Mouse (Mus musculus): ENCODE data around the gene AA467197. TPM values are rescaled to one million over a fixed set of nuclear protein-coding genes. Genes with fewer than 3 reads are reported as not detected.

AA467197 gene
- polyA plus RNA-seq, 1 experiment from 2014 or later, result 0.52 TPM

- Histone ChIP-seq H3K4me1 (replicated peaks) (peaks cover 2% of the 10 kb centered on the region; the same call in 1 of the 2 replicates), H3K27ac (no peak overlapping the region), H3K9ac (no peak overlapping the region), H3K4me3 (no peak overlapping the region), H3K36me3 (no peaks in the 10 kb centered on the region), H3K27me3 (peaks cover 4% of the 10 kb centered on the region; the same call in 1 of the 2 replicates), H3K4me2 (no peak overlapping the region), H3K9me3 (replicated peaks) (no peaks in the 10 kb centered on the region)
- 56% methylated on average over 6 of the region's 6 CpGs for WGBS
- ATAC-seq (replicated peaks; ENCODE audit: insufficient number of reproducible peaks, insufficient read depth, low FRiP score, low read depth), result no peak
Measured at GRCm38 (mm10) chr2:122616237-122616636, 20.5 kb upstream of the AA467197 start.

GRCm38 (mm10) chr2:122617792-122618191 is 19.0 kb upstream of the AA467197 start:
- no peak for ATAC-seq (replicated peaks; ENCODE audit: insufficient number of reproducible peaks, insufficient read depth, low FRiP score, low read depth)
- Histone ChIP-seq H3K9me3 (replicated peaks) (no peaks in the 10 kb centered on the region), H3K4me3 (no peak overlapping the region), H3K36me3 (no peaks in the 10 kb centered on the region), H3K4me2 (no peak overlapping the region), H3K9ac (no peak overlapping the region), H3K27ac (no peak overlapping the region), H3K27me3 (no peaks in the 10 kb centered on the region), H3K4me1 (replicated peaks) (no peaks in the 10 kb centered on the region)
- WGBS, result 82% methylated on average over 6 of the region's 6 CpGs

- Histone ChIP-seq H3K36me3 (no peaks in the 10 kb centered on the region), H3K4me2 (no peak overlapping the region), H3K4me1 (replicated peaks) (no peaks in the 10 kb centered on the region), H3K4me3 (no peak overlapping the region), H3K27me3 (no peaks in the 10 kb centered on the region), H3K9ac (no peak overlapping the region), H3K9me3 (replicated peaks) (no peaks in the 10 kb centered on the region), H3K27ac (no peak overlapping the region)
- 42% methylated on average over 4 of the region's 4 CpGs for WGBS
- no peak for ATAC-seq (replicated peaks; ENCODE audit: insufficient number of reproducible peaks, insufficient read depth, low FRiP score, low read depth)
Measured at GRCm38 (mm10) chr2:122618719-122619118, 18.1 kb upstream of the AA467197 start.

GRCm38 (mm10) chr2:122621337-122622110 is 15.3 kb upstream of the AA467197 start:
- H3K36me3 ChIP-seq, result no peaks in the 10 kb centered on the region
- H3K9me3 ChIP-seq (replicated peaks), result no peaks in the 10 kb centered on the region
- H3K27me3 ChIP-seq, result no peaks in the 10 kb centered on the region
- no peak overlapping the region for H3K27ac ChIP-seq
- no peak overlapping the region for H3K4me2 ChIP-seq
- no peak for ATAC-seq (replicated peaks; ENCODE audit: insufficient number of reproducible peaks, insufficient read depth, low FRiP score, low read depth)
- no peak overlapping the region for H3K9ac ChIP-seq
- H3K4me1 ChIP-seq (replicated peaks), result no peaks in the 10 kb centered on the region
- 76% methylated on average over 9 of the region's 9 CpGs for WGBS
- no peak overlapping the region for H3K4me3 ChIP-seq

- Histone ChIP-seq H3K4me1 (replicated peaks) (peaks cover 6% of the 10 kb centered on the region), H3K27ac (no peak overlapping the region), H3K27me3 (no peaks in the 10 kb centered on the region), H3K9me3 (replicated peaks) (no peaks in the 10 kb centered on the region), H3K4me2 (no peak overlapping the region), H3K4me3 (no peak overlapping the region), H3K9ac (no peak overlapping the region), H3K36me3 (no peaks in the 10 kb centered on the region)
- whole genome bisulfite sequencing, result 47% methylated on average over 7 of the region's 7 CpGs
- no peak for ATAC-seq (replicated peaks; ENCODE audit: insufficient number of reproducible peaks, insufficient read depth, low FRiP score, low read depth)
Measured at GRCm38 (mm10) chr2:122625930-122626329, 10.9 kb upstream of the AA467197 start.

DNA sequence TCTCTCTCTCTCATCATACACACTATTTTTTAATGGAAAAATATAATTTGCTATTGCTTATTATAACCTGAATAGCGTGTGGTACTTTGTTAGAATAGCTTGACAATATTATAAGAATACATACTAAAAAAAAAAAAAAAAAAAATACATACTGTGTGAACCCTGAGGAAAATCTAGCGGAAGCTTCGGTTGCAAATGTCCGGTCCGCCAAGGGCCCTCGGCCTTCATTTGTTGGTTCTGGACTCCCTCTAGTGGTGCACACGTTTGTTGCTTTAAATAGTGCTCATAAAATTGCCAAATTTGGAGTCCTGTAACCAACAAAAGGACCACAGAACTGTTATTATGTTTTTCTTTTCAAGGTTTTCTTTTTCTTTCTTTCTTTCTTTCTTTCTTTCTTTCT is 7.8 kb upstream of the AA467197 start:
- Histone ChIP-seq H3K4me2 (no peak overlapping the region), H3K4me3 (no peak overlapping the region), H3K27ac (no peak overlapping the region), H3K27me3 (no peaks in the 10 kb centered on the region), H3K9ac (no peak overlapping the region), H3K9me3 (replicated peaks) (no peaks in the 10 kb centered on the region), H3K36me3 (peaks cover 9% of the 10 kb centered on the region; the same call in 1 of the 2 replicates), H3K4me1 (replicated peaks) (peaks cover 18% of the 10 kb centered on the region)
- WGBS, result 2% methylated on average over 7 of the region's 7 CpGs
- no peak for ATAC-seq (replicated peaks; ENCODE audit: insufficient number of reproducible peaks, insufficient read depth, low FRiP score, low read depth)

DNA sequence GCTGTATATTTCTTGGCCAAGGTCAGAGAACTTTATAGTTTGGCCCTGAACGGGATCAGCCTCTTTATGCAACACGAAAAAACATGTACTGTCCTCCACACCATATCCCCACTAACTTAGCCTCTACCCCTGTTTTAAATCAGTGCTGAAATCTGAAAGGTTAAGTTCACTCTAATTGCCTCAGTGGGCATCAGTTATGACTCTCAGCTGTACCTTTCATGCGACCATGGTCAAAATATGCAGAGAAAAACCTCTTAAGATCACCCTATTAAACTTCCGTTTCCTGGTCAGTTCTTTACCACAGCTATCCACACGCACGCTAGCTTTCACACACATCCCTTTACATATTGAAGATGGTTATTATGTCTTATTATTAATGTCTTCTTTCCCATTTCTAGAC is 6.9 kb upstream of the AA467197 start:
- no peak overlapping the region; the same call in 1 of the 2 replicates for H3K9ac ChIP-seq
- H3K36me3 ChIP-seq, result peaks cover 9% of the 10 kb centered on the region; the same call in 1 of the 2 replicates
- peak overlapping the region; percentile 80; the same call in 1 of the 2 replicates for H3K27ac ChIP-seq
- H3K27me3 ChIP-seq, result no peaks in the 10 kb centered on the region
- ATAC-seq (replicated peaks; ENCODE audit: insufficient number of reproducible peaks, insufficient read depth, low FRiP score, low read depth), result no peak
- H3K4me2 ChIP-seq, result peak overlapping the region; percentile 95
- H3K9me3 ChIP-seq (replicated peaks), result no peaks in the 10 kb centered on the region
- H3K4me3 ChIP-seq, result peak overlapping the region; percentile 77
- 55% methylated on average over 6 of the region's 6 CpGs for WGBS
- H3K4me1 ChIP-seq (replicated peaks), result peaks cover 18% of the 10 kb centered on the region

- Histone ChIP-seq H3K4me2 (peak overlapping the region; percentile 95), H3K27me3 (no peaks in the 10 kb centered on the region), H3K36me3 (peaks cover 9% of the 10 kb centered on the region; the same call in 1 of the 2 replicates), H3K27ac (peak overlapping the region; percentile 80), H3K9me3 (replicated peaks) (no peaks in the 10 kb centered on the region), H3K9ac (peak overlapping the region; percentile 83), H3K4me3 (peak overlapping the region; percentile 77), H3K4me1 (replicated peaks) (peaks cover 18% of the 10 kb centered on the region)
- under 1% methylated on average over 75 of the region's 75 CpGs for WGBS
- ATAC-seq (replicated peaks; ENCODE audit: insufficient number of reproducible peaks, insufficient read depth, low FRiP score, low read depth), result peak; percentile 76
Measured at GRCm38 (mm10) chr2:122630465-122631225, 6.1 kb upstream of the AA467197 start.

GRCm38 (mm10) chr2:122631226-122631801 is 5.5 kb upstream of the AA467197 start:
- H3K27me3 ChIP-seq, result peaks cover under 1% of the 10 kb centered on the region
- ATAC-seq (replicated peaks; ENCODE audit: insufficient number of reproducible peaks, insufficient read depth, low FRiP score, low read depth), result peak; percentile 25; the same call in 1 of the 2 replicates
- peak overlapping the region; percentile 77 for H3K4me3 ChIP-seq
- peak overlapping the region; percentile 83 for H3K9ac ChIP-seq
- H3K36me3 ChIP-seq, result peaks cover 9% of the 10 kb centered on the region; the same call in 1 of the 2 replicates
- peak overlapping the region; percentile 95 for H3K4me2 ChIP-seq
- H3K9me3 ChIP-seq (replicated peaks), result no peaks in the 10 kb centered on the region
- peak overlapping the region; percentile 80 for H3K27ac ChIP-seq
- under 1% methylated on average over 53 of the region's 53 CpGs for WGBS
- H3K4me1 ChIP-seq (replicated peaks), result peaks cover 18% of the 10 kb centered on the region

- Histone ChIP-seq H3K4me2 (peak overlapping the region; percentile 81), H3K9ac (0 out of 2 replicates have a peak overlapping the region, but pooled peaks have one; percentile 44), H3K27ac (no peak overlapping the region), H3K36me3 (peaks cover 9% of the 10 kb centered on the region; the same call in 1 of the 2 replicates), H3K9me3 (replicated peaks) (no peaks in the 10 kb centered on the region), H3K4me3 (peak overlapping the region; percentile 51), H3K27me3 (peaks cover 27% of the 10 kb centered on the region), H3K4me1 (replicated peaks) (peaks cover 5% of the 10 kb centered on the region)
- under 1% methylated on average over 36 of the region's 36 CpGs for WGBS
- ATAC-seq (replicated peaks; ENCODE audit: insufficient number of reproducible peaks, insufficient read depth, low FRiP score, low read depth), result 0 out of 2 replicates have a peak, but pooled peaks have one; percentile 50
Measured at GRCm38 (mm10) chr2:122637526-122637997, 776 bp downstream of the AA467197 start.

- ATAC-seq (replicated peaks; ENCODE audit: insufficient number of reproducible peaks, insufficient read depth, low FRiP score, low read depth), result no peak
- no peak overlapping the region for H3K27ac ChIP-seq
- 35% methylated on average over 12 of the region's 12 CpGs for WGBS
- H3K9ac ChIP-seq, result 0 out of 2 replicates have a peak overlapping the region, but pooled peaks have one; percentile 44
- peak overlapping the region; percentile 51 for H3K4me3 ChIP-seq
- no peaks in the 10 kb centered on the region for H3K9me3 ChIP-seq (replicated peaks)
- H3K36me3 ChIP-seq, result peaks cover 6% of the 10 kb centered on the region; the same call in 1 of the 2 replicates
- H3K27me3 ChIP-seq, result peaks cover 27% of the 10 kb centered on the region
- H3K4me1 ChIP-seq (replicated peaks), result peaks cover 5% of the 10 kb centered on the region
- H3K4me2 ChIP-seq, result peak overlapping the region; percentile 81
Measured at GRCm38 (mm10) chr2:122638029-122638428, 1.2 kb downstream of the AA467197 start.

Data from heart, embryonic 15.5 days (tissue).